Mouse (Mus musculus) right cerebral cortex, postnatal 14 days (tissue): ENCODE measurements around the gene Hspg2.

ENCODE experiments used
- DNase-seq: peaks from one replicate; pipeline ENCODE4 v3.0.0; 2022

Hspg2 gene

GRCm38 (mm10) chr4:137502801-137503200 lies 34.2 kb downstream of the Hspg2 start:
- no peak for DNase-seq

DNA sequence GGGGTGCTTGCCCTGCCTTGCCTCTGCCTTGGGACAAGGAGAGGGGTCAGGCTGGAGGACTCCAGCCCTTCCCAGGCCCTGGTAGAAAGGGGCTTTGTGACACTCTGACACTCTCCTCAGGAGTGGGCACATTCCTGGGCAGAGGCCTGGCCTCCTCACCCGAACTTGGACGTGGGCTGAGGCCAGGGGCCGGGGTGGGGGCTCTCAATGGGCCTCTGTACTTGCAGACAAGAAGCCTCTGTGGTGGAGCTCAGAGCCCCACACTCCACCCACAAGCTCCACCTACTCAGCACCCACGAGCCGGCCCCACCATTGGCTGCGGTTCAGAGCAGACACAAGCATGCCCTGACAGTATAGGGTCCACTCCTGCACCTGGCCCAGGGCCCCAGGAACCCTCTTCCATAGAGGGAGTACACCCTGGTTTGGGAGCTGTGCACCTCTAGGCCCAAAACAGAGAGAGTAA lies 35.0 kb downstream of the Hspg2 start:
- DNase-seq: no peak

- no peak for DNase-seq
These were observed 38.1 kb downstream of the Hspg2 start for GRCm38 (mm10) chr4:137506629-137507028.

GRCm38 (mm10) chr4:137509528-137509927 lies 41.0 kb downstream of the Hspg2 start:
- DNase-seq: no peak

- DNase-seq: peak; percentile 33
These were observed 41.6 kb downstream of the Hspg2 start for GRCm38 (mm10) chr4:137510021-137510696.

GRCm38 (mm10) chr4:137512897-137513296 lies 44.3 kb downstream of the Hspg2 start:
- no peak for DNase-seq

DNA sequence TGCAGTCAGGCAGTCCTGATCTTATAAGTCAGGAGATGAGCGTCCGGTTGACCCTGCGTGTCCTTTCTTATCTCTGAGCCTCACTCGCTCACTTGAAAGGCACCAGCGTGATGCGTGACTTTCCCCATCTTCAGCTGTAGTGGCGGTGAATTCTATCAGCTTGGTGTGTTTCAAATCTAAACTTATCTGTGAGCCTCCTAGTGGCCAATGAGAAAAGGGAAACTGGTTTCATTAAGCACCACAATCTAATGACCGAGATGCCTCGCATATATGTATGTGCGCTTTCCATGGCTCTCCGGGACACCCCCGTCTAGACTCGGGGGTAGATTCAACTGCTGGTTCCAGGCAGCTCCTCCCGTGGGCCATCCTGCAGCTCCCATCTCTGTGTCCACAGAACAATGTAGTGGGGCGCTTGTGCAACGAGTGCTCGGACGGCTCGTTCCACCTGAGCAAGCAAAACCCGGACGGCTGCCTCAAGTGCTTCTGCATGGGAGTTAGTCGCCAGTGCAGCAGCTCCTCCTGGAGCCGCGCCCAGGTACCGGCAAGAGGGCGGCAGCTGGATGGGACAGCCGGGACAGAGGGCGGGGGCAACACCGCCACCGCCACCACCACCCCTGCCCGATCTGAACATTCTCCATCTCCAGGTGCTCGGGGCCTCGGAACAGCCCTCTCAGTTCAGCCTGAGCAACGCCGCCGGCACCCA lies 49.6 kb downstream of the Hspg2 start:
- no peak for DNase-seq

- DNase-seq: no peak
These were observed 50.2 kb downstream of the Hspg2 start for GRCm38 (mm10) chr4:137518746-137519145.

- no peak for DNase-seq
These were observed 51.8 kb downstream of the Hspg2 start for GRCm38 (mm10) chr4:137520346-137520745.

DNA sequence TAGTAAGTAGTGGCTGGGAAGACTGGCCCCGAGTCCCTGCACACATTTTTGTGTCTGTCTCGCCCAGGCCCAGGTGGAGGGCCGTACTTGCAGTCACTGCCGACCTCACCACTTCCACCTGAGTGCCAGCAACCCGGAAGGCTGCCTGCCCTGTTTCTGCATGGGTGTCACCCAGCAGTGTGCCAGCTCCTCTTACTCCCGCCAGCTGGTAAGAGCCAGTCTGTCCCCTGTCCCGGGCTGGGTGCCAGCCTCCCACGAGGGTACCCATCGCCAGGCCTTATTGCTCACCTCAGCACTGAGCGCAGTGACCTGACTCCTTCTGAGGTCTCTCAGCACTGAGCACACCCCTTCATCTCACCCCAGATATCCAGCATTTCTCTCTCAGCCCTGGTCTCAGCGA lies 53.4 kb downstream of the Hspg2 start:
- DNase-seq: no peak

- DNase-seq: no peak
These were observed 56.9 kb downstream of the Hspg2 start for GRCm38 (mm10) chr4:137525426-137525825.

GRCm38 (mm10) chr4:137527368-137527767 lies 58.8 kb downstream of the Hspg2 start:
- DNase-seq: no peak

GRCm38 (mm10) chr4:137527872-137528271 lies 59.3 kb downstream of the Hspg2 start:
- no peak for DNase-seq

DNA sequence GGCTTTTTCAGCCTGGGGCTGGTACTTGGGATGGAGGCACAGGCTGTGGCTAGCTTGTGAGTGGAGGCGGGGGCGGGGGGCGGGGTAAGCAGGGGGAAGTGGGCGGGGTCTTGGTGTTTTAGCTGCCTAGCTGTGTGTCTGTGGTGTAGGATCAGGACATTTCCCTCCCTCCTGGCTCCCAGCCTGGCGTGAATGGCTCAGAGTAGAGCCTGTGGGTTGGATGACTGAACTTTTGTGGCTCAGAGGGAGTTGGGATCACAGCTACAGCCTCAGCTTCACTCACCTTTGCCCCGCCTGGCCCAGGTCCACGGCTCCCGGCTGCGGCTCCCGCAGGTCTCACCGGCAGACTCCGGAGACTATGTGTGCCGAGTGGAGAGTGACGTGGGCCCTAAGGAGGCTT lies 71.8 kb downstream of the Hspg2 start:
- DNase-seq: no peak

- DNase-seq: no peak
These were observed 74.4 kb downstream of the Hspg2 start for GRCm38 (mm10) chr4:137542968-137543367.

DNA sequence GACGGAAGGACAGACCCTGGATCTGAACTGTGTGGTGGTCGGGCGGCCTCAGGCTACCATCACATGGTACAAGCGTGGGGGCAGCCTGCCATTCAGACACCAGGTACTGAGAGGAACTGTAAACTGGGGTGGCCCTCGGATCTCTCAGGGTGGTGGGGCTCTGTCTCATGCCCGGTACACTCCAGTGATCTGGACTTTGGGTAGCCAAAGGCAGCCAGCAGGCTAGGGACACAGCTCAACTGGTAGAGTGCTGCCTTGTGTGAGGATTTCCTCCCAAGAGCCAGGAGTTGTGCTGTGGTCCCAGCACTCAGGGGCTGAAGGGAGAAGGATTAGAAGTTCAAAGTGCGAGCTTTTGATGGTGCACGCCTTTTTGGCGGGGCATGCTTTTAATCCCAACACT lies 77.0 kb downstream of the Hspg2 start:
- no peak for DNase-seq

GRCm38 (mm10) chr4:137546003-137546525 lies 77.5 kb downstream of the Hspg2 start:
- DNase-seq: peak; percentile 44

DNA sequence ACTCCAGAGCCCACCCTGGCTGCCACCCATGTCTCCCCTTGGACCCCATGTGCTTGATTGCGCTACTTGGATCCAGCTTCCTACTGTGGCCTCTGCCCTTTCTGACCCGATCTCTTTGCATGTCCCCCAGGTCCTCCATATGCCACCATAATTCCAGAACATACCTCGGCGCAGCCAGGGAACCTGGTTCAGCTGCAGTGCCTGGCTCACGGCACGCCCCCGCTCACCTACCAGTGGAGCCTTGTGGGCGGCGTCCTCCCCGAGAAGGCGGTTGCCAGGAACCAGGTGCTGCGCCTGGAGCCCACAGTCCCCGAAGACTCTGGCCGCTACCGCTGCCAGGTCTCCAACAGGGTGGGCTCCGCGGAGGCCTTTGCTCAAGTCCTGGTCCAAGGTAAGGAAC lies 84.9 kb downstream of the Hspg2 start:
- no peak for DNase-seq

- DNase-seq: no peak
These were observed 88.2 kb downstream of the Hspg2 start for GRCm38 (mm10) chr4:137556673-137557210.

DNA sequence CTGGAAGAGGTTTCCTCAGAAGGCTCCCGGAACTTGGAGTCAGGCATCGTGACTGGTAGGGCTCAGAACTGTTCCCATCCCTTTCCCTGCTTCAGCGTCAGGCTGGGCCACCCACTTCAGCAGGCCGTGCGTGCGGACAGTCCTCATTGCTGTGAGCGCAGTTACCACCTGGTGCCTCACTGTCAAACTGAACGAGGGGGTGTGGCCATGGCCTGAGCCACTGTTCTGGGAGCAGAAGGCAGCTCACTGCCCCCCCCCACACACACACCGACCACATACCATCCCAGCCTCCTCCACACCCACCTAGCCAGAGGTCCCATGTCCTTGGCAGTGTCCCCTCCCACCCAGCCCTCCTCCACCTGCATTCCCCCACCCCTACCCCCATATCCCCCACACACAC lies 101.3 kb downstream of the Hspg2 start:
- no peak for DNase-seq

DNA sequence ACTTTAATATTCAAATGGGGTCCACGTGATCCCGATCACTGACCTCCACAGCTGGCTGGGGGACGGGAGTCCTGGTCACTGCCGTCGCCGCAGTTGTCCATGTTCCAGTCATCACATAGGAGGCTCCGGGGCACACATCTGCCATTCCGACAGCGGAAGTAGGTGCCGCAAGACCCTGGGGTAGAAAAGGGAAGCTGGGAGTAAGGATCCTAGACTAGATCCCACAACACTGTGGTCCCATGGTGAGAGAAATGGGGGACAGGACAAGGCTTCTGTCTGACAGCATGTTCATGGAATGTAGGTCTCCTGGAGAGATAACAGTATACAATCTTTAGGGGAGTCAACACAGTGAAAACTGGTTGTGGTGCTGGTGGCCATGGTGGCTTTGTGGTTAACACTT lies 105.9 kb downstream of the Hspg2 start, which contains the start of gene Ldlrad2:
Ldlrad2 (minus strand) TSS at position 101 of the 400 bp plus-strand sequence.
- no peak for DNase-seq

DNA sequence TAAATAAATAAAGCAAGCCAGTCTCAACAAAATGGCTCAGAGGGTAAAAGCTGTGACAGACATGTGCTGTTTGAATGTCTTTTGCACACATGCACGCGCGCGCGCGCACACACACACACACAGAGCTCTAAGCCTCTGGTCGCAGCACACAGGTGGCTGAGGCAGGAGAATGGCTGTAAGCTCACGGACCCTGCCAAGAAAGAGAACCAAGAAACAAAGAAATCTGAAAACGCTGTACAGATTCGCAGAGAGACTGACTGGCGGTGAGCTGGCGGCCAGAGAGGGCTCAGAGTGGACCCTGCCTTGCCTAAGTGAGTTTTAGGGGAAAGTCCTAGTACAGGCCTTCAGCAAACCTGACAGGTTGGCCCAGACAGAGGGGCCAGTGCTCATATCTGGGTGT lies 108.9 kb downstream of the Hspg2 start:
- DNase-seq: no peak

DNA sequence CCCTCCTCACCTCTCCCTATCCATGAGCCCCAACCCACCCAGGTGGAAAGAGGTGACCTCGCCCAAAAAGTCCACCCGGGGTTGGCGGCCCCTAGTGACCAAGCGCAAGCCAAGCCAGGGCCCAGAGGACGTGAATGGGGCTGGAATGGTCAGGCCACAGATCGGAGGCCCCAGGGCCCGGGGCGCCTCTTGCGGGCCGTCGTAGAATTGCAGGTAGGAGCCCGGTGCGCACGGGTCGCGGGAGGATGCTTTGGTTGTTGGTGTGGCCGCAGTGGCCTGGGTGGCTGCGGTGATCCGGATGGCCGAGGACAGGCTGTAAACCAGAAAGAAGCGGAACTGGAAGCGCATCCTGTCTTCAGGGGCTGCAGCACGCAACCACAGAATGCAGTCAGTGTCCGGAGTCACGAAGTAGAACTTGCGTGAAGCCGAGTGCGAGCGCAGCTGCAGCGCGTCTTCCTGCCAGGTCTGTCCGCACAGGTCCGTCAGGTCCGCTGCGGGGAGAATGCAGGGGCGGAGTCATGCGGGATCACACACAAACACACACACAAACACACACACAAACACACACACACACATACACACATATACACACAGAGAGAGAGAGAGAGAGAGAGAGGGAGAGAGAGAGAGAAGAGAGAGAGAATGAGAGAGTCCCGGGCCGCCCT lies 109.7 kb downstream of the Hspg2 start:
- peak; percentile 19 for DNase-seq
